Comparison of ENCODE assay signal across 14 mouse cellular contexts in the genomic region with DNA sequence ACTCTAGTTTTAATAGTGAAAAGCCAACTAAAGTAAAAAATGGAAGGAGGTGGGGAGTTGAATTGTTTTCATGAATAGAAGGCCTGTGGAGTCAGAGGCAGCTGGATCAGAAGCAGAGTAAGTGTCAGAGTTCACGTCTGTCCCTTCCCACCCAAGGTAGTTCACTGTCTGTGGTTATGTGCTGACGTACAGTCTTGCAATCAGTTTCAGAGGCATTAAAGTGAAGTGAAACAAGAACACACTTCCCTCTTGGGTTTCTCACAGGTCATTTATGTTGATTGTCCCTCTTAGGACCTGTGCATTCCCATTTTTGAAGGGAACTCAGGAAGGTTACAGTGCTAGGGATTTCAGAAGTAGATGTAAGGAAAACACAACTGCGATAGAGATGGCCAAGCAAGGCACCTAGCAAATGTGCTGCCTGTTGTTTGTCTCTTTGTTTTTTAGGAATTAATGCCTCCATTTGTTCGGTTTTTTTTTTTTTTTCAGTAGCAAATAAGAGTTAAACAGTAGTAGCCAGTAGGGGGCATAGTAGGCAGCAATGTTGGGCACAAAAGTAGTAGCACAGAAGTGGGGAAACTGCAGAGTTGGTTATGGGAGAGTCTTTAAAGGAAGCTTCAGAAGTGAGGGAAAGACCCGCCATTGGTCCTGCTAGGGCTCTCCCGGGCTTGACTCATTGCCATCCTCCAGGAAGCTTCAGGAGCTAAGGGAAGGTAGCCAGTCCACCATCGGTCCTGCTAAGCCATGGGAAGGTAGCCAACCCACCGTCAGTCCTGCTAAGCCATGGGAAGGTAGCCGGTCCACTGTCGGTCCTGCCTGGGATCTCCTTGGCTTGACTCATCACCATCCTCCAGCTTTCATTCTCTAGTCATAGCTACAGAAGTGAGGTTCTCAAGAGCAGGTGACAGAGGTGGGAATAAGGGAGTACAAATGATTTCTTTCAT.
A peak's percentile ranks its signal among the peaks of the same experiment; 100 is the strongest.
DNase-seq lines count a peak whose midpoint lies in the region; ATAC-seq and TF ChIP-seq lines count a peak whose summit lies in the region.
"Had no signal": no experiment of that assay in that cellular context is flagged by ENCODE, and none has a peak within 500 bp of the region (broad histone marks: within the 10 kb centered on the region; RNA-seq: fewer than 3 reads in every experiment).

No protein-coding gene starts in this region.

- H3K27me3 ChIP-seq in heart, adult 2 months (ENCODE audit: control insufficient read depth, insufficient read depth, low read length) = no peaks in the 10 kb centered on the region
- H3K27me3 ChIP-seq in MEL (ENCODE audit: control insufficient read depth in 1 of 2, insufficient read depth in 2 of 2, low read length in 2 of 2) = no peaks in the 10 kb centered on the region
- no peaks in the 10 kb centered on the region for H3K27me3 ChIP-seq in hindbrain, embryonic 12.5 days
- H3K27me3 ChIP-seq: heart, embryonic 12.5 days; hindbrain, embryonic 13.5 days; kidney, embryonic 15.5 days; liver, embryonic 13.5 days; midbrain, embryonic 12.5 days had no signal

- TF ChIP-seq CTCF in heart, adult 2 months (IDR thresholded peaks at IDR 0.05) = peak; percentile 36
- peak in 1 of 3 experiments; percentile 44; a peak in 3 of 6 replicates for TF ChIP-seq CTCF in MEL (IDR thresholded peaks at IDR 0.05 in 2 of 3, conservative IDR thresholded peaks at IDR 0.05 in 1 of 3; ENCODE audit: control insufficient read depth in 1 of 3, insufficient read depth in 1 of 3, low read depth in 2 of 3, low read length in 3 of 3, poor library complexity in 1 of 3, severe bottlenecking in 1 of 3)

- peak; percentile 39 for TF ChIP-seq RAD21 in MEL (IDR thresholded peaks at IDR 0.05; ENCODE audit: low read depth, low read length)

- H3K79me2 ChIP-seq in heart, adult 2 months (replicated peaks; ENCODE audit: control insufficient read depth, insufficient read depth, low read length) = no peaks in the 10 kb centered on the region
- no peaks in the 10 kb centered on the region for H3K79me2 ChIP-seq in MEL (ENCODE audit: control insufficient read depth, insufficient read depth, low read length, poor library complexity)

- peaks cover 2% of the 10 kb centered on the region; the same call in 1 of the 2 replicates for H3K36me3 ChIP-seq in heart, adult 2 months (ENCODE audit: control insufficient read depth, insufficient read depth, low read length)
- no peaks in the 10 kb centered on the region for H3K36me3 ChIP-seq in MEL (ENCODE audit: control insufficient read depth in 1 of 2, insufficient read depth in 2 of 2, low read length in 2 of 2)
- H3K36me3 ChIP-seq in hindbrain, embryonic 12.5 days = no peaks in the 10 kb centered on the region
- H3K36me3 ChIP-seq: heart, embryonic 12.5 days; hindbrain, embryonic 13.5 days; kidney, embryonic 15.5 days; liver, embryonic 13.5 days; midbrain, embryonic 12.5 days had no signal

- TF ChIP-seq EP300 in heart, adult 2 months (IDR thresholded peaks at IDR 0.05; ENCODE audit: insufficient read depth, low read depth, low read length) = no peak
- TF ChIP-seq EP300 in MEL (IDR thresholded peaks at IDR 0.05; ENCODE audit: low read depth in 1 of 2, low read length in 2 of 2) = no peak

- H3K27ac ChIP-seq in heart, adult 2 months = no peak overlapping the region
- no peak overlapping the region for H3K27ac ChIP-seq in MEL (ENCODE audit: control insufficient read depth, low read depth, low read length)
- H3K27ac ChIP-seq in hindbrain, embryonic 12.5 days = no peak overlapping the region
- H3K27ac ChIP-seq: hindbrain, embryonic 13.5 days; kidney, embryonic 15.5 days; liver, embryonic 13.5 days; midbrain, embryonic 12.5 days had no signal

- H3K9ac ChIP-seq in heart, adult 2 months (ENCODE audit: low read depth, low read length) = no peak overlapping the region
- no peak overlapping the region for H3K9ac ChIP-seq in MEL (ENCODE audit: control insufficient read depth, low read depth, low read length, poor library complexity, severe bottlenecking)
- no peak overlapping the region for H3K9ac ChIP-seq in hindbrain, embryonic 12.5 days
- H3K9ac ChIP-seq: heart, embryonic 12.5 days; hindbrain, embryonic 13.5 days; kidney, embryonic 15.5 days; liver, embryonic 13.5 days; midbrain, embryonic 12.5 days had no signal

- 89% methylated on average over 10 of the region's 10 CpGs for WGBS in heart, adult 2 months
- 87% methylated on average over 10 of the region's 10 CpGs for WGBS in hindbrain, embryonic 12.5 days

- H3K4me3 ChIP-seq in heart, adult 2 months = no peak overlapping the region
- no peak overlapping the region for H3K4me3 ChIP-seq in MEL (ENCODE audit: control insufficient read depth in 1 of 2, insufficient read depth in 1 of 2, low read depth in 2 of 2, low read length in 2 of 2)
- no peak overlapping the region for H3K4me3 ChIP-seq in hindbrain, embryonic 12.5 days
- H3K4me3 ChIP-seq: heart, embryonic 12.5 days; hindbrain, embryonic 13.5 days; kidney, embryonic 15.5 days; liver, embryonic 13.5 days; midbrain, embryonic 12.5 days had no signal

- intact Hi-C loops in heart, adult 2 months (cut with DNase I) = no loop called here

- no peak for DNase-seq in heart, adult 2 months
- DNase-seq in heart, adult 18-20 months = no peak
- peak; percentile 7 for DNase-seq in 416B (ENCODE audit: low read depth)
- DNase-seq in MEL (ENCODE audit: low read depth, low spot score) = peak; percentile 21
- DNase-seq in cerebellum, postnatal 36 days = peak; percentile 51 to 52
- DNase-seq in ovary, postnatal 10 days (ENCODE audit: low spot score) = no peak
- DNase-seq: layer of hippocampus, postnatal 36 days; liver, embryonic 13.5 days; thymus, adult 18-20 months had no signal

- no peaks in the 10 kb centered on the region for H3K9me3 ChIP-seq in MEL (replicated peaks; ENCODE audit: insufficient read depth, low read length)
- H3K9me3 ChIP-seq in hindbrain, embryonic 12.5 days (replicated peaks) = no peaks in the 10 kb centered on the region
- H3K9me3 ChIP-seq: heart, embryonic 12.5 days; hindbrain, embryonic 13.5 days; kidney, embryonic 15.5 days; liver, embryonic 13.5 days; midbrain, embryonic 12.5 days had no signal

- TF ChIP-seq POLR2A in heart, adult 2 months (IDR thresholded peaks at IDR 0.05; ENCODE audit: insufficient read depth, low read depth, low read length) = no peak
- TF ChIP-seq POLR2A in MEL (IDR thresholded peaks at IDR 0.05; ENCODE audit: control insufficient read depth in 1 of 2, insufficient read depth in 1 of 2, low read depth in 1 of 2, low read length in 2 of 2, poor library complexity in 1 of 2) = no peak

- H3K4me2 ChIP-seq in hindbrain, embryonic 12.5 days (replicated peaks) = no peak overlapping the region
- H3K4me2 ChIP-seq: heart, embryonic 12.5 days; hindbrain, embryonic 13.5 days; kidney, embryonic 15.5 days; liver, embryonic 13.5 days; midbrain, embryonic 12.5 days had no signal

- no peak for ATAC-seq in hindbrain, embryonic 12.5 days (ENCODE audit: low FRiP score)

- no peaks in the 10 kb centered on the region; the same call in 1 of the 2 replicates for H3K4me1 ChIP-seq in heart, adult 2 months (ENCODE audit: control insufficient read depth, insufficient read depth, low read length)
- no peaks in the 10 kb centered on the region for H3K4me1 ChIP-seq in MEL (ENCODE audit: control insufficient read depth in 1 of 2, insufficient read depth in 2 of 2, low read length in 2 of 2)
- H3K4me1 ChIP-seq in hindbrain, embryonic 12.5 days = no peaks in the 10 kb centered on the region
- H3K4me1 ChIP-seq: kidney, embryonic 15.5 days; liver, embryonic 13.5 days; midbrain, embryonic 12.5 days had no signal

TF ChIP-seq in MEL, 35 proteins besides CTCF, POLR2A, EP300 and RAD21:
- no peak for TF ChIP-seq MXI1 (IDR thresholded peaks at IDR 0.05; ENCODE audit: low read depth, low read length)
- no peak for TF ChIP-seq E2F4 (IDR thresholded peaks at IDR 0.05; ENCODE audit: borderline replicate concordance, low read depth, low read length)
- 0 out of 2 replicates have a peak, but pooled peaks have one; percentile 13 for TF ChIP-seq ZC3H11A (IDR thresholded peaks at IDR 0.05; ENCODE audit: low read depth, low read length)
- no peak for TF ChIP-seq POLR2AphosphoS2 (IDR thresholded peaks at IDR 0.05; ENCODE audit: low read length)
- peak; percentile 45 for TF ChIP-seq SMC3 (IDR thresholded peaks at IDR 0.05; ENCODE audit: low read depth, low read length)
- TF ChIP-seq USF2 (IDR thresholded peaks at IDR 0.05; ENCODE audit: borderline replicate concordance in 1 of 2, insufficient read depth in 1 of 2, low read depth in 1 of 2, low read length in 2 of 2) = no peak
- peak; percentile 91 for TF ChIP-seq ZNF384 (IDR thresholded peaks at IDR 0.05; ENCODE audit: low read depth, low read length)
- TF ChIP-seq NRF1 (IDR thresholded peaks at IDR 0.05; ENCODE audit: insufficient read depth, low read depth, low read length, poor library complexity, severe bottlenecking) = no peak
- TF ChIP-seq USF1 (IDR thresholded peaks at IDR 0.05; ENCODE audit: low read depth, low read length) = no peak
- no peak for TF ChIP-seq TBP (IDR thresholded peaks at IDR 0.05; ENCODE audit: low read depth, low read length)
- TF ChIP-seq ELF1 (IDR thresholded peaks at IDR 0.05; ENCODE audit: low read depth, low read length) = no peak
- no peak for TF ChIP-seq GATA1 (IDR thresholded peaks at IDR 0.05; ENCODE audit: low read depth, low read length)
- no peak for TF ChIP-seq MYC (IDR thresholded peaks at IDR 0.05; ENCODE audit: low read depth, low read length)
- no peak for TF ChIP-seq UBTF (IDR thresholded peaks at IDR 0.05; ENCODE audit: borderline replicate concordance, insufficient read depth, low read depth, low read length)
- no peak for TF ChIP-seq JUND (IDR thresholded peaks at IDR 0.05; ENCODE audit: low read depth, low read length)
- no peak for TF ChIP-seq SIN3A (IDR thresholded peaks at IDR 0.05; ENCODE audit: low read length)
- TF ChIP-seq MAZ (IDR thresholded peaks at IDR 0.05; ENCODE audit: low read depth, low read length) = no peak
- TF ChIP-seq CHD2 (IDR thresholded peaks at IDR 0.05; ENCODE audit: low read length) = no peak
- TF ChIP-seq TCF12 (IDR thresholded peaks at IDR 0.05; ENCODE audit: low read depth, low read length) = no peak
- no peak for TF ChIP-seq MYB (IDR thresholded peaks at IDR 0.05; ENCODE audit: low read depth, low read length)
- no peak for TF ChIP-seq KAT2A (conservative IDR thresholded peaks at IDR 0.05; ENCODE audit: low read depth, low read length)
- TF ChIP-seq RCOR1 (IDR thresholded peaks at IDR 0.05; ENCODE audit: low read depth, low read length) = no peak
- no peak for TF ChIP-seq HCFC1 (IDR thresholded peaks at IDR 0.05; ENCODE audit: low read depth, low read length)

Comparison
In these comparisons a context has a peak if more than half of its experiments do, and no peak if none do; other contexts are left out.
1. DNase-seq: peak in 416B (single experiment), MEL (single experiment) and cerebellum, postnatal 36 days (2 of 2); none in heart, adult 2 months (0 of 2), heart, adult 18-20 months (0 of 2) and ovary, postnatal 10 days (single experiment).